Mouse (Mus musculus) embryonic fibroblast, embryonic 13.5 days (primary cell): ENCODE data around the gene Gm20388.

ENCODE experiments used
- CTCF ChIP-seq: IDR thresholded peaks from 2 replicates; pipeline ENCODE4 v1.5.1; 2011; ENCODE audit warnings: mild to moderate bottlenecking, control low read depth, low read length, moderate library complexity, borderline replicate concordance; ENCODE audit not compliant: insufficient read depth
- POLR2A ChIP-seq: IDR thresholded peaks from 2 replicates; pipeline ENCODE4 v1.6.1; 2011; ENCODE audit warnings: low read depth, mild to moderate bottlenecking, control low read depth, low read length, moderate library complexity

DNA sequence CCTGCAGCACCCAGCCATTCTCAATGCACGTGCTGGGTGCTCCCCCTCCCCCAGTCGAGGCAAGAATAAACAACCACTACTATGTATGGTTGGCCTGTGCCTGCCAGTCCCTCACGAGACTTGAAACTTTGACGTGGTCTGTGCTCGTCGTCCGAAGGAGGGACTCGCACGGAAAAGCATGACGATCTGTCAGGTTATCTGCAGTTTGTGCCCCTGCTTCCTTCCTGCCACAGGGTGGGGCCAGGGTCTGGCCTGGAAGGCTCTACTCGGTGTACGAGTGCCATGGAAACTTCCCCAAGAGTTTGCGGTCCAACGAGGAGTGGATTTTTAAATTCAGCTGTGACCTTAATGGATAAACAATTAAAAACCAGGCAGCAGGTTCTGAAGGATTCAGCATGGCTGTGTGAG is 3896.4 kb downstream of the Gm20388 start:
- no peak for TF ChIP-seq CTCF
- no peak for TF ChIP-seq POLR2A
